Mouse (Mus musculus) WW6 (cell line): ENCODE measurements around the gene Ptma.
A peak's percentile ranks its signal among the peaks of the same experiment; 100 is the strongest.
"Not testable (repeated sequence)": the region's sequence is repeated elsewhere in the genome, so short reads cannot be mapped to it uniquely, and the experiment has no call there.

Experiments
- DNase-seq: peaks from one replicate; pipeline ENCODE4 v3.0.0-alpha.2; 2013; ENCODE audit warnings: low read depth, low spot score

Ptma gene

GRCm38 (mm10) chr1:86526116-86526788, at the start of gene Ptma:
Ptma (plus strand) TSS chr1:86526726.
- peak; percentile 100 for DNase-seq

GRCm38 (mm10) chr1:86477738-86478285, 48.7 kb upstream of the Ptma start:
- no peak for DNase-seq

- no peak for DNase-seq
Observed at GRCm38 (mm10) chr1:86479099-86479825, 47.3 kb upstream of the Ptma start.

- no peak for DNase-seq
Observed at GRCm38 (mm10) chr1:86480288-86480687, 46.2 kb upstream of the Ptma start.

GRCm38 (mm10) chr1:86480735-86481447, 45.6 kb upstream of the Ptma start:
- DNase-seq: no peak

- DNase-seq: no peak
Observed at GRCm38 (mm10) chr1:86481468-86481867, 45.1 kb upstream of the Ptma start.

GRCm38 (mm10) chr1:86482288-86482687, 44.2 kb upstream of the Ptma start:
- DNase-seq: no peak

- no peak for DNase-seq
Observed at GRCm38 (mm10) chr1:86482761-86483160, 43.8 kb upstream of the Ptma start.

GRCm38 (mm10) chr1:86485346-86485745, 41.2 kb upstream of the Ptma start:
- DNase-seq: no peak

- not testable (repeated sequence) for DNase-seq
Observed at GRCm38 (mm10) chr1:86485858-86486257, 40.7 kb upstream of the Ptma start.

- DNase-seq: no peak
Observed at GRCm38 (mm10) chr1:86486703-86487294, 39.7 kb upstream of the Ptma start.

- DNase-seq: peak; percentile 99
Observed at GRCm38 (mm10) chr1:86487295-86487907, 39.1 kb upstream of the Ptma start.

- no peak for DNase-seq
Observed at GRCm38 (mm10) chr1:86487908-86488314, 38.6 kb upstream of the Ptma start.

GRCm38 (mm10) chr1:86488326-86488725, 38.2 kb upstream of the Ptma start:
- no peak for DNase-seq

- no peak for DNase-seq
Observed at GRCm38 (mm10) chr1:86488774-86489173, 37.8 kb upstream of the Ptma start.

- no peak for DNase-seq
Observed at GRCm38 (mm10) chr1:86489901-86490300, 36.6 kb upstream of the Ptma start.

GRCm38 (mm10) chr1:86490697-86491096, 35.8 kb upstream of the Ptma start:
- DNase-seq: no peak

GRCm38 (mm10) chr1:86491533-86492094, 34.9 kb upstream of the Ptma start:
- no peak for DNase-seq

- DNase-seq: no peak
Observed at GRCm38 (mm10) chr1:86492095-86493070, 34.1 kb upstream of the Ptma start.

GRCm38 (mm10) chr1:86493783-86494182, 32.7 kb upstream of the Ptma start:
- DNase-seq: no peak
